Mouse (Mus musculus): ENCODE results near the gene Aldh3b2. TPM values are rescaled to one million over a fixed set of nuclear protein-coding genes. Genes with fewer than 3 reads are reported as not detected.

Aldh3b2 gene
- total RNA-seq, 2 experiments from 2014 or later = 0.57 to 0.59 TPM

- intact Hi-C loops (cut with DNase I) = no loop called here
- DNase-seq = no peak
Observed at GRCm38 (mm10) chr19:4003112-4003511, 31.0 kb downstream of the Aldh3b2 start, which contains the start of gene Doc2g. Gene Doc2g, plus strand, starts transcription at chr19:4003313.

DNA sequence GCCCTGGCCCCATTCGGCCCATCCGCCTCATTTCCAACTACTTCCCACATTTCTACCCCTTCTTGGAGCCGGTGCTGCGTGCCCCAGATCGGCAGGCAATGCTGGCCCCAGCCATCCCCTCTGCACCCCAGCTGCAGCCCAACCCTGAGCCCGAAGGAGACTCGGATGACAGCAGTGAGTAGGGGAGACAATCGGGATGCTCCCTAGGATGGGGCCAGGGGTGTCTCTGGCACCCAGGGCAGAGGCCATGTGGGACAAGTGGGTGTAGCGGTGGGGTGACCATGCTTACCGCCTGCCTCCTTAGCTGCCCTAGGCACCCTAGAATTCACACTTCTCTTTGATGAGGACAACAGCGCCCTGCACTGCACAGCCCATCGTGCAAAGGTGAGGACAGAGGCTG is 31.5 kb downstream of the Aldh3b2 start:
- no peak for DNase-seq
- intact Hi-C loops (cut with DNase I) = no loop called here

GRCm38 (mm10) chr19:4004331-4004730 is 32.2 kb downstream of the Aldh3b2 start:
- intact Hi-C loops (cut with DNase I) = no loop called here
- DNase-seq = no peak

DNA sequence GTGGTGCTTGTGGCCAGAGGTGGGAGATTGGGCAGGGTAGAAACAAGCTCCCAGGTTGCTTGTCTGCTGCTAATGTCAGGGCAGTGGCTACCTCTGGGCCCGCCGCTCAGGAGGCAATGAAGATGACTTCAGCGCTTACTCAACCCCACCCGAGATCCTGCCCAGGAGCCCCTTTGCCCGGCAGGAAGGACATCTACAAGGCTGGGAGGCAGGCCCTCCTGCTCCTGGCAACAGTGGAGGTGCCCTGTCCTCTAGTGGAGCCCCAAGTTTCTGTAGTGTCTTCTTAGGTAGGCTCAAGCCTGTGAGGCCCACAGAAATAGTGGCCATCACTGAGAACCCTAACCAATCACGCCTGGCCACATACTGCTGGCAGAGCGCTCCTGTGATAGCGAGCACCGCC is 33.0 kb downstream of the Aldh3b2 start:
- DNase-seq = no peak
- intact Hi-C loops (cut with DNase I) = no loop called here

GRCm38 (mm10) chr19:4005971-4006370 is 33.8 kb downstream of the Aldh3b2 start:
- no peak for DNase-seq
- intact Hi-C loops (cut with DNase I) = no loop called here

DNA sequence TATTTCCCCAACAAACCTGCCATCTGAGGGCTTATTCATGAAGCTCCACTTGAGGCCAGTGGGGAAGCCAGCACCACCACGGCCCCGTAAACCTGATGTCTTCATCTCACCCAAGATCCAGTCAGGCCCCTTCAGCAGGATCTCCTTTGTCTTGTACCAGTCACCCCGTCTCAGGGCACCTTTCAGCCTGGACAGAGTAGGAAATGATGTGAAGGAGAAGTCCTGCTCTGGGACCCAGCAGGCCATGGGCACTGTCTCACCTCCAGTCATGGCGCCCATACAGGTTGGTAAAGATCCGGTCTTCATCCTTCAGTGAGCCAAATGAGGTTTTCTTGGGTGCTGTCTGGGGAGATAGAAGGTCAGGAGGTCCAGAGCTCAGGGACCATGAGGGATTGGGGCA is 39.0 kb downstream of the Aldh3b2 start:
- intact Hi-C loops (cut with DNase I) = no loop called here
- no peak for DNase-seq

DNA sequence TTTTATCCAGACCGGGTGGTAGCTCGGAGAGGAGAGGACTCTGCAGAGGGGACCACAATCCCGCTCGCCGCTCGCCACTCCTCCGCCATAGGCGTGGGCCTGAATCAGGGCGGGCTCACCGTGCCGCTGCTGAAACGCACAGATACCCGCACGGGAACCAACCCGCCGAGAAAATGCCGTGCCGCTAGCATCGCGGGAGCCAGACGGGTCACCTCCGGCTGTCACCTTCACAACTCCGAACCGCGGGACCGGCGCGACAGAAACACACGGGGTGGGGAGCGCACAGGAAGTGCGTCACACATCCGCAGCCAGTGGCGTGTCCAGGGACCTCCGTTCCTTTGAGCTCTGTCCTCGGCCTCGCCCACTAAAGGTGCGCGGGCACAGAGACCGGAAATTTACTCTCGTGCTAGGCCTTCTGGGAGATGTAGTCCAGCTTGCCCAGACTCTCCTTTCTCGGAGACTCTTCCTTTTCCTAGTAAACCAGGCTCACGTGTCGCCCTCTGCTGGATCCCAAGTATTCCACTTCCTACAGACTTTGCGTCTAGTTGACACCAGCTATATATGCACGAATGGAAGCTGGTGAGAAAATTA is 40.4 kb downstream of the Aldh3b2 start, which contains the start of gene Ndufv1:
Ndufv1 (minus strand) TSS at position 375 of the 591 bp plus-strand sequence.
- DNase-seq = peak; percentile 92 to 96
- intact Hi-C loops (cut with DNase I) = loop anchor here (2.0 kb wide), 1 partner anchor 66 kb away; no protein-coding TSS in a partner anchor

- intact Hi-C loops (cut with DNase I) = loop anchor here (2.0 kb wide), 1 partner anchor 66 kb away; no protein-coding TSS in a partner anchor
- no peak for DNase-seq
Observed at GRCm38 (mm10) chr19:4013066-4013465, 40.9 kb downstream of the Aldh3b2 start.

DNA sequence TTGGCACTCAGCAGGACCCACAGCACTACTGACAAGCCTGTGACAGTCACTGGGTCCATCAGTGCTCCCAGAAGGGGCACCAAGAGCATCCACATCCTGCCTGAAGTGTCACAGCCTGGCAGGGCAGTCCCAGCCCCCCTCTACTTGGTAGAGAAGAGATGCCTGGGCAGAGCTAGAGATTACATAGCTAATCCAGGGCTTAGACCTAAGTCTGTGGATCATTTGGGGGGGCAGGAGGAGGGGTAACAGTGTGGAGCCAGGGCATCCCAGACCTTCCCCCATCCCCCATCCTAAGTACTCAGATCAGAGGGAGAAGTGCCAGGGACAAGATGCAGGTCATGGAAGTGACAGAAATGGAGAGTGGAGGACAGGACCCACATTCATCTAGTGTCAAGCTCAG is 42.7 kb downstream of the Aldh3b2 start:
- no peak for DNase-seq
- intact Hi-C loops (cut with DNase I) = no loop called here

DNA sequence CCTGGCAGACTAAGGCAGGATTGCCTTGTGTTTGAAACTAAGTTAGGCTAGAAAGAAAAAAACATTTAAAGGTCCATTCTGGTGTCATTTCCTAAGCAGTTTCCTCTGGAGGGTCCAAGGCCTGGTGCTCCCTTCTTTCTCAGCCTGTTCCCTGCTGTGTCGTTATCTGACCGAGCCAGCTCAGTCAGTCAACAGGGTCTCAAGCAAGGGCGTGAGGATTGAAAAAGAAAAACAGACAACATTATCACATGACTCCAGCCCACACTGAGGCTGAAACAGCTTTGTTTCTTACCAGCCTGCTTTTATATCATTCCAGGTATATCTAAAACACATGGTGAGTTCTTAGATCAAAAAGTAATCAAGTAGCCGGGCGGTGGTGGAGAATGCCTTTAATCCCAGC is 43.5 kb downstream of the Aldh3b2 start:
- DNase-seq = no peak
- intact Hi-C loops (cut with DNase I) = no loop called here

- no peak for DNase-seq
- intact Hi-C loops (cut with DNase I) = no loop called here
Observed at GRCm38 (mm10) chr19:4017921-4018587, 45.9 kb downstream of the Aldh3b2 start.

DNA sequence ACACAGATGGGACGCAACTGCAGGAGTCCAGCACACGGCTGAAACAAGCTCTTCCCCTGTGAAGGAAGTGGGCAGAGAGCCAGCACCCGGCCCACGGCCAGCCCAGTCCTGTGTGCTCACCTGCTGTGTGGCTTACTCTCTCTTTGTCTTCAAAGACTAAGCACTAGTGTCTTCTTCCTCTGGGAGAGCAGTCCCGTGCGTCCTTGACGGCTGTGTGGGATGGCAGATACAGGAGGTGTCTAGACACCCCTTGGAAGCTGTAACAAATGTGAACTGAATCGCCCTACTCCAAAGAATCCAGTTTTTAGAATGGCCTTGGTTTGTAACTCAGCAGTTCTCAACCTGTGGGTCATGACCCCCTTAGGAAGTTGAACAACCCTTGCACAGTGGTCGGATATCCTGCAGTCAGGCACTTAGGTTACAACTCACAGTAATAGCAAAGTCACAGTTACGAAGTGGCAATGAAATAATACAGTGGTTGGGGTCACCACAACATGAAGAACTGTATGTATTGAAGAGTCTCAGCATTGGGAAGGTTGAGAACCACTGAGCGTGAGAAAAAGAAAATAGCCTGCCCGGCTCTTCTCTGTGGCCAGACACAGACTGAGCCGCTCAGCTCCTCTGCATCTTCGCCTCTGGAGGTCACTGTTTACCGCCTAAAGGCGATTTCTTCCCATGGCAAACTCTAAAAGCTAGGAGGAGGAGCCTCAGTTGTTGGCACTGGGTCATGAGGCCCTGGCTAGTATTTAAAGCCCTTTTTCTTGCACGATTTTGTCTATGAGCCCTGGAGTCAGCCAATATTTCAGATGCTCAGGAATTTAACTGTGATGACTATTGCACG is 46.8 kb downstream of the Aldh3b2 start:
- intact Hi-C loops (cut with DNase I) = loop anchor here (1.0 kb wide), 2 partner anchors 29 to 209 kb away; no protein-coding TSS in a partner anchor
- peak; percentile 82 to 89 for DNase-seq

DNA sequence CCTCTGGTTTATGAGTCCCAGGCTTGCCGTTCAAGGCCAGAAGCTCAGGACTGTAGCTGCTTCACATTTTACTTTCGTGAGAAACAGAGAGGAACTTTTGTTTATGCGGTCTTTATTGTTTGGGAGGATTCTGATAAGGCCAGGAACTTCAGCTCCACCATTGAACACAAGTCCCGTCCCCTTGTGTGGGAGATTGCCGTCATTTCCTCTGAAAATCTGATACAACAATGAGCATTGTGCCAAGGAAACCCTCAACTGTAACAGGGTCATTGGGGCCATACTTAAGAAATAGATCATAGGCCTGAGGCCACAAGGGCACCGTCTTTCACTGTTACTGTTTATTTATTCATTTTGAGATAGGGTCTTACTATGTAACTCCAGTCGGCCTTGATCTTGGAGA is 51.1 kb downstream of the Aldh3b2 start:
- DNase-seq = no peak
- intact Hi-C loops (cut with DNase I) = no loop called here

- intact Hi-C loops (cut with DNase I) = no loop called here
- DNase-seq = no peak
Observed at GRCm38 (mm10) chr19:4027576-4027975, 55.4 kb downstream of the Aldh3b2 start.

Other genes starting within 250 kb of the Aldh3b2 start
- gene Kmt5b, start 204.9 kb upstream of the Aldh3b2 start, total RNA-seq (2021) = 10 to 100 TPM; 35.3 to 40.1 TPM
- gene Chka, start 120.6 kb upstream of the Aldh3b2 start, total RNA-seq (2021) = 10 to 100 TPM; 15.1 to 15.7 TPM
- gene Tcirg1, start 65.2 kb upstream of the Aldh3b2 start, total RNA-seq (2021) = 10 to 100 TPM; 16.0 to 20.4 TPM
- 100 to 1,000 TPM; 438 to 441 TPM for gene Ndufs8, start 59.6 kb upstream of the Aldh3b2 start, total RNA-seq (2021)
- gene Aldh3b1, start 42.5 kb upstream of the Aldh3b2 start, total RNA-seq (2021) = 1 to 10 TPM; 2.6 to 3.2 TPM
- 10 to 100 TPM; 21.7 to 21.9 TPM for gene Unc93b1, start 37.1 kb upstream of the Aldh3b2 start, total RNA-seq (2021)
- under 1 TPM; 0.12 to 0.31 TPM for gene Aldh3b3, start 13.7 kb upstream of the Aldh3b2 start, total RNA-seq (2021)
- 10 to 100 TPM; 11.7 to 15.2 TPM for gene Acy3, start 14.2 kb downstream of the Aldh3b2 start, total RNA-seq (2021)
- gene Tbx10, start 20.4 kb downstream of the Aldh3b2 start, total RNA-seq (2021) = not detected
- 10 to 100 TPM; 66.8 to 69.4 TPM for gene Nudt8, start 28.3 kb downstream of the Aldh3b2 start, total RNA-seq (2021)
- gene Gm49405, start 28.3 kb downstream of the Aldh3b2 start, total RNA-seq (2021) = 1 to 10 TPM; 2.0 to 2.6 TPM
- 10 to 100 TPM; 73.8 to 83.6 TPM for gene Doc2g, start 31.0 kb downstream of the Aldh3b2 start, total RNA-seq (2021)
- 1,000 to 10,000 TPM; 1,061 to 1,067 TPM for gene Ndufv1, start 40.5 kb downstream of the Aldh3b2 start, total RNA-seq (2021)
- 100 to 1,000 TPM; 257 to 271 TPM for gene Gstp1, start 65.7 kb downstream of the Aldh3b2 start, total RNA-seq (2021)
- 10 to 100 TPM; 80.8 to 90.7 TPM for gene Gstp2, start 73.7 kb downstream of the Aldh3b2 start, total RNA-seq (2021)
- gene Gstp3, start 87.2 kb downstream of the Aldh3b2 start, total RNA-seq (2021) = not detected
- gene Cabp2, start 109.2 kb downstream of the Aldh3b2 start, total RNA-seq (2021) = not detected
- gene Cdk2ap2, start 124.9 kb downstream of the Aldh3b2 start, total RNA-seq (2021) = 10 to 100 TPM; 24.2 to 27.5 TPM
- gene Pitpnm1, start 127.7 kb downstream of the Aldh3b2 start, total RNA-seq (2021) = 10 to 100 TPM; 25.0 to 26.4 TPM
- gene Aip, start 153.5 kb downstream of the Aldh3b2 start, total RNA-seq (2021) = 10 to 100 TPM; 47.0 to 60.6 TPM
- gene Gpr152, start 167.5 kb downstream of the Aldh3b2 start, total RNA-seq (2021) = not detected
- gene Cabp4, start 171.7 kb downstream of the Aldh3b2 start, total RNA-seq (2021) = not detected
- gene Coro1b, start 176.3 kb downstream of the Aldh3b2 start, total RNA-seq (2021) = 10 to 100 TPM; 61.9 to 70.9 TPM
- 1 to 10 TPM; 3.2 to 6.7 TPM for gene Ptprcap, start 181.3 kb downstream of the Aldh3b2 start, total RNA-seq (2021)
- 10 to 100 TPM; 21.6 to 23.6 TPM for gene Rps6kb2, start 191.0 kb downstream of the Aldh3b2 start, total RNA-seq (2021)
- 10 to 100 TPM; 36.1 to 43.3 TPM for gene Carns1, start 203.2 kb downstream of the Aldh3b2 start, total RNA-seq (2021)
- 1 to 10 TPM; 4.0 to 7.5 TPM for gene Tbc1d10c, start 219.0 kb downstream of the Aldh3b2 start, total RNA-seq (2021)
- gene Ppp1ca, start 219.7 kb downstream of the Aldh3b2 start, total RNA-seq (2021) = 100 to 1,000 TPM; 368 to 404 TPM
- 1 to 10 TPM; 4.7 to 5.0 TPM for gene Rad9a, start 229.3 kb downstream of the Aldh3b2 start, total RNA-seq (2021)
- gene Clcf1, start 241.9 kb downstream of the Aldh3b2 start, total RNA-seq (2021) = 1 to 10 TPM; 1.6 to 2.0 TPM
- not detected for gene AC109138.7, start 242.0 kb downstream of the Aldh3b2 start, total RNA-seq (2021)